In the genomic region with DNA sequence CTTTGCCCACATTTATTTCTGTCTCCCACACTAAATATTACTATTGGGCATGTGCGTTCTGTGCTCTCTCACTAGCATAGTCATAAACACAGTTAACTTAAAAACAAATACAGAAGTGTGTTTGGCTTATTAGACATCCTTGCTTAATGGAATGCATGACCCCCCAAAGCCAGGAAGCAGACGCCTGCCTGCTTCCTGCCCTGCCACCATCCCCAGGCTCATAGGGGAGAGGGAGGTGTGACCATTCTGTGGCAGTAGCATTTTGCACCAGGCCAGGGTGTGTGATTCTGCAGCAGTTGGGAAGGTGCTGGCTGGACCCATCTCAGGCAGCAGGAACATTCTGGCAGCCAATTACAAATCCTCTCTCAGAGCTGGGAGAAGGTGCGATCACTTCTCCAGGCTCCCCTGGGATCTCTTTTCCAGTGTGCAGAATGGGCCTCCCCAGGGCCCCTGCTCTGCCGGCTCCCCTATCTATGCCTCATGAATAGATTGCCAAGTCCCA, we compare ENCODE assay signal across 10 mouse cellular contexts.
DNase-seq lines count a peak whose midpoint lies in the region; ATAC-seq and TF ChIP-seq lines count a peak whose summit lies in the region.
"Had no signal": no experiment of that assay in that cellular context is flagged by ENCODE, and none has a peak within 500 bp of the region (broad histone marks: within the 10 kb centered on the region; RNA-seq: fewer than 3 reads in every experiment).

No protein-coding gene starts in this region.

- no peak for DNase-seq in midbrain, embryonic 14.5 days
- DNase-seq in heart, postnatal 0 days (ENCODE audit: low spot score), result no peak
- DNase-seq: adrenal gland, postnatal 14 days; gastrocnemius, postnatal 14 days had no signal

- no peak overlapping the region for H3K27ac ChIP-seq in intestine, embryonic 15.5 days
- H3K27ac ChIP-seq in intestine, postnatal 0 days (ENCODE audit: low read depth, low read length), result no peak overlapping the region
- H3K27ac ChIP-seq in midbrain, embryonic 14.5 days (replicated peaks; ENCODE audit: low read depth, low read length), result no peak overlapping the region
- no peak overlapping the region for H3K27ac ChIP-seq in midbrain, embryonic 16.5 days (ENCODE audit: low read length)
- H3K27ac ChIP-seq in heart, postnatal 0 days (ENCODE audit: low read depth), result 0 out of 2 replicates have a peak overlapping the region, but pooled peaks have one; percentile 32

- TF ChIP-seq CTCF in intestine, postnatal 0 days (IDR thresholded peaks at IDR 0.05; ENCODE audit: low read depth), result no peak
- TF ChIP-seq CTCF in heart, postnatal 0 days (IDR thresholded peaks at IDR 0.05; ENCODE audit: low read depth), result no peak

- TF ChIP-seq EP300 in heart, postnatal 0 days (IDR thresholded peaks at IDR 0.05; ENCODE audit: low read depth), result no peak

- H3K4me3 ChIP-seq in intestine, embryonic 15.5 days (replicated peaks), result no peak overlapping the region
- no peak overlapping the region for H3K4me3 ChIP-seq in intestine, postnatal 0 days (ENCODE audit: low read depth, low read length)
- H3K4me3 ChIP-seq in midbrain, embryonic 14.5 days (replicated peaks; ENCODE audit: low read depth, low read length), result no peak overlapping the region
- H3K4me3 ChIP-seq in midbrain, embryonic 16.5 days (ENCODE audit: low read depth, low read length), result no peak overlapping the region
- H3K4me3 ChIP-seq in heart, postnatal 0 days (ENCODE audit: low read depth, low read length), result no peak overlapping the region
- H3K4me3 ChIP-seq: myocyte had no signal

- H3K9me3 ChIP-seq in intestine, embryonic 15.5 days, result no peaks in the 10 kb centered on the region
- H3K9me3 ChIP-seq in intestine, postnatal 0 days (ENCODE audit: control insufficient read depth), result no peaks in the 10 kb centered on the region
- H3K9me3 ChIP-seq in midbrain, embryonic 14.5 days (ENCODE audit: control insufficient read depth, low read length), result no peaks in the 10 kb centered on the region
- no peaks in the 10 kb centered on the region; the same call in 1 of the 2 replicates for H3K9me3 ChIP-seq in midbrain, embryonic 16.5 days (replicated peaks; ENCODE audit: control insufficient read depth, low read length, poor library complexity, severe bottlenecking)
- no peaks in the 10 kb centered on the region for H3K9me3 ChIP-seq in heart, postnatal 0 days (replicated peaks; ENCODE audit: control insufficient read depth, low read length)

- no peaks in the 10 kb centered on the region for H3K27me3 ChIP-seq in intestine, embryonic 15.5 days (replicated peaks)
- H3K27me3 ChIP-seq in intestine, postnatal 0 days (replicated peaks; ENCODE audit: control insufficient read depth, insufficient read depth, low read length), result no peaks in the 10 kb centered on the region; the same call in 1 of the 2 replicates
- no peaks in the 10 kb centered on the region for H3K27me3 ChIP-seq in midbrain, embryonic 14.5 days (ENCODE audit: control insufficient read depth, insufficient read depth, low read length)
- no peaks in the 10 kb centered on the region for H3K27me3 ChIP-seq in midbrain, embryonic 16.5 days (ENCODE audit: control insufficient read depth, insufficient read depth, low read depth, low read length)
- no peaks in the 10 kb centered on the region for H3K27me3 ChIP-seq in heart, postnatal 0 days (ENCODE audit: control insufficient read depth, insufficient read depth, low read length)

- H3K4me1 ChIP-seq in intestine, embryonic 15.5 days (replicated peaks), result peaks cover 4% of the 10 kb centered on the region; the same call in 1 of the 2 replicates
- no peaks in the 10 kb centered on the region; the same call in 1 of the 2 replicates for H3K4me1 ChIP-seq in intestine, postnatal 0 days (replicated peaks; ENCODE audit: control insufficient read depth, insufficient read depth, low read length)
- H3K4me1 ChIP-seq in midbrain, embryonic 14.5 days (ENCODE audit: control insufficient read depth, insufficient read depth, low read length), result peaks cover 5% of the 10 kb centered on the region; the same call in 1 of the 2 replicates
- H3K4me1 ChIP-seq in midbrain, embryonic 16.5 days (ENCODE audit: control insufficient read depth, insufficient read depth, low read length), result 0 out of 2 replicates have a peak, but pooled peaks cover 6% of the 10 kb centered on the region
- peaks cover 6% of the 10 kb centered on the region for H3K4me1 ChIP-seq in heart, postnatal 0 days (ENCODE audit: control insufficient read depth, insufficient read depth)

- ATAC-seq in intestine, embryonic 15.5 days, result peak; percentile 35; the same call in 1 of the 2 replicates
- no peak for ATAC-seq in intestine, postnatal 0 days
- ATAC-seq in midbrain, embryonic 14.5 days (ENCODE audit: low FRiP score, low TSS enrichment), result 0 out of 2 replicates have a peak, but pooled peaks have one; percentile 12
- ATAC-seq in midbrain, embryonic 16.5 days, result no peak
- no peak for ATAC-seq in heart, postnatal 0 days (ENCODE audit: insufficient read depth, low read depth)
- no peak for ATAC-seq in inflammation-experienced regulatory T-cells, adult 6 months
- no peak for ATAC-seq in erythroblast, adult 5-6 weeks (replicated peaks; ENCODE audit: low FRiP score, poor library complexity, severe bottlenecking)

- no peak overlapping the region for H3K9ac ChIP-seq in intestine, embryonic 15.5 days
- H3K9ac ChIP-seq in intestine, postnatal 0 days (ENCODE audit: low read depth, low read length), result no peak overlapping the region
- no peak overlapping the region; the same call in 1 of the 2 replicates for H3K9ac ChIP-seq in midbrain, embryonic 14.5 days (replicated peaks; ENCODE audit: low read length)
- no peak overlapping the region for H3K9ac ChIP-seq in midbrain, embryonic 16.5 days (ENCODE audit: low read depth, low read length)
- no peak overlapping the region for H3K9ac ChIP-seq in heart, postnatal 0 days (replicated peaks; ENCODE audit: low read depth, low read length)

- WGBS in intestine, embryonic 15.5 days, result 34% methylated on average over 4 of the region's 4 CpGs
- WGBS in intestine, postnatal 0 days, result 26% methylated on average over 4 of the region's 4 CpGs
- 64% methylated on average over 4 of the region's 4 CpGs for WGBS in midbrain, embryonic 14.5 days
- WGBS in midbrain, embryonic 16.5 days, result 61% methylated on average over 4 of the region's 4 CpGs
- 46% methylated on average over 4 of the region's 4 CpGs for WGBS in heart, postnatal 0 days

- H3K4me2 ChIP-seq in intestine, embryonic 15.5 days (replicated peaks), result no peak overlapping the region
- H3K4me2 ChIP-seq in intestine, postnatal 0 days (replicated peaks; ENCODE audit: low read depth), result no peak overlapping the region
- no peak overlapping the region for H3K4me2 ChIP-seq in midbrain, embryonic 14.5 days (ENCODE audit: low read length)
- no peak overlapping the region for H3K4me2 ChIP-seq in midbrain, embryonic 16.5 days (ENCODE audit: low read length)
- no peak overlapping the region for H3K4me2 ChIP-seq in heart, postnatal 0 days (ENCODE audit: low read depth, low read length)

- no peaks in the 10 kb centered on the region for H3K36me3 ChIP-seq in intestine, embryonic 15.5 days
- no peaks in the 10 kb centered on the region for H3K36me3 ChIP-seq in intestine, postnatal 0 days (ENCODE audit: control insufficient read depth, insufficient read depth)
- no peaks in the 10 kb centered on the region for H3K36me3 ChIP-seq in midbrain, embryonic 14.5 days (ENCODE audit: control insufficient read depth, insufficient read depth, low read length)
- no peaks in the 10 kb centered on the region for H3K36me3 ChIP-seq in midbrain, embryonic 16.5 days (ENCODE audit: control insufficient read depth, insufficient read depth, low read length)
- no peaks in the 10 kb centered on the region for H3K36me3 ChIP-seq in heart, postnatal 0 days (replicated peaks; ENCODE audit: control insufficient read depth, insufficient read depth, low read length)

Comparison
In these comparisons a context has a peak if more than half of its experiments do, and no peak if none do; other contexts are left out.
1. ATAC-seq: peak in intestine, embryonic 15.5 days (single experiment) and midbrain, embryonic 14.5 days (single experiment); none in intestine, postnatal 0 days (single experiment), midbrain, embryonic 16.5 days (single experiment), heart, postnatal 0 days (single experiment), inflammation-experienced regulatory T-cells, adult 6 months (single experiment) and erythroblast, adult 5-6 weeks (single experiment).